Mouse (Mus musculus) brown adipose tissue, adult 24 weeks (tissue): ENCODE results near the gene Lfng. TPM values are rescaled to one million over a fixed set of nuclear protein-coding genes. Genes with fewer than 3 reads are reported as not detected.

Experiments used
- H3K27ac ChIP-seq: fragments of 200-500 bp; replicated peaks from 2 replicates; pipeline ENCODE4 v1.5.1; 2012; ENCODE audit warnings: low read depth, mild to moderate bottlenecking, low read length
- H3K4me1 ChIP-seq: fragments of 200-500 bp; 2 replicates; pipeline ENCODE4 v1.6.1; 2012; ENCODE audit warnings: low read length, mixed read lengths; ENCODE audit not compliant: control insufficient read depth, insufficient read depth, insufficient read length
- H3K4me3 ChIP-seq: fragments of 200-500 bp; 2 replicates; pipeline ENCODE4 v1.5.1; 2012; ENCODE audit warnings: low read depth, mild to moderate bottlenecking, low read length, moderate library complexity; ENCODE audit not compliant: insufficient read depth
- polyA plus RNA-seq: library from polyadenylated mRNA; stranded (reverse); fragments of >200 nt; gene quantifications from 2 replicates; pipeline ENCODE4 v1.2.4, GENCODE M21; 2012; ENCODE audit not compliant: missing spikeins, insufficient read depth, insufficient read length

Lfng gene
- polyA plus RNA-seq: 4.6 and 29.0 TPM in 2 replicates

DNA sequence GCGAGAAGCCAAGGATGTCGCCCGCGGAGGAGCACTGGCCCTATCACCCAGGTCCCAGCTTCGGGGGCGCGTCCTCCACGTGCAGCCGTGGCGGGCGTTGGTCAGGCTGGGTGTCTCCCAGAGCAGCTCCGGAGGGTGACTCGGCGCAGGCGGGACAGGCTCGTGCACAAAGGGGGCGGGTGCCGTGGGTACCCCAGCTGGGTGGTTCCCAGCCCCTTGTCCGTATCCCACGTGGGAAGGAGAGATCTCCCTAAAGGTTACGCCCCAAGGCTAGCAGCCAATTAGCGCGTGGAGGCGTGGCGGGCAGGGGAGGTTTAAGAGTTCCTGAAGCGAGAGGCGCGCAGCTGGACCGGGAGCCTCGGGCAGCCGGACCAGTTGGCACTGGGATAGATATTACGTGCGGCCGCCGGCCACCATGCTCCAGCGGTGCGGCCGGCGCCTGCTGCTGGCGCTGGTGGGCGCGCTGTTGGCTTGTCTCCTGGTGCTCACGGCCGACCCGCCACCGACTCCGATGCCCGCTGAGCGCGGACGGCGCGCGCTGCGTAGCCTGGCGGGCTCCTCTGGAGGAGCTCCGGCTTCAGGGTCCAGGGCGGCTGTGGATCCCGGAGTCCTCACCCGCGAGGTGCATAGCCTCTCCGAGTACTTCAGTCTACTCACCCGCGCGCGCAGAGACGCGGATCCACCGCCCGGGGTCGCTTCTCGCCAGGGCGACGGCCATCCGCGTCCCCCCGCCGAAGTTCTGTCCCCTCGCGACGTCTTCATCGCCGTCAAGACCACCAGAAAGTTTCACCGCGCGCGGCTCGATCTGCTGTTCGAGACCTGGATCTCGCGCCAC, at the start of gene Lfng:
TSS of gene Lfng (plus strand) at position 320 of the 835 bp plus-strand sequence.
- Histone ChIP-seq H3K4me1 (peaks cover 15% of the 10 kb centered on the region; the same call in 1 of the 2 replicates), H3K27ac (peak within 1 kb of the TSS; percentile 78), H3K4me3 (peak within 1 kb of the TSS; percentile 88)

DNA sequence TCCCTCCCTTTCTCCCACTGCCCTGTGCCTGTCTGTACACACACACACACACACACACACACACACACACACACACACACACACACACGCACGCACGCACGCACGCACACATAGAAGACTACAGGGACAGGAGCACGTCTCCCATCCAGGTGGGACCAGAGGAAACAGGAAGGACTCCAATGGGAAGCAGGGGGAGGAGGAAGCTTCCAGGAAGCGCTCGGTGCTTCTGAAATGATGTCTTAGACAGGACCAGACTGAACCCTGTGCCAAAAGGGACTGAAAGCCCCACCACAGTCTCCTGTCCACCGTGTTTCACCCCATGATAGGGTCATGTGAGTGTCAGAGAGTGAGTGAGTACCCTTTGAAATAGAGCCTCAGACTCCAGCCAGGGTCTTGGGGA, 44.5 kb upstream of the Lfng start:
- peaks cover 11% of the 10 kb centered on the region for H3K4me1 ChIP-seq

DNA sequence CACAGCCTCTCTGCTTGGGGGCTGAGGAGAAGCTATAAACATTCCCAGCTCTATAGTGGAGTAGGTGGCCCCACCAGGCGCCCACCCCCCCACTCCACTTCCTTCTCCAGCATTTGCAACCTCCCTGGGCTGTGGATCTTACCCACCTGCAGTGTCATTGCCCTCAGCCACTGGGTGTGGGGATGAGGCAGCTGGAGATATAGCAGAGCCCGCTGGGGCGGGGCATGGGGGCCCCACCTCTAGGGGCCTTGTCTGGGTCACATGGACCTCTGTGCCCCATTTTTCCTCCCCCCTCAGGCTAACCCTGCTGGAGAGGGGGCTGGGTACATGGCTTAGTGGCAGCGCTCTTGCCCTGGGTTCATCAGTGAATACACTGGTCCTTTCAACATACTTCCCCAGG, 42.2 kb upstream of the Lfng start, which contains the start of gene Grifin:
TSS of gene Grifin (minus strand) at position 176 of the 400 bp plus-strand sequence.
- no peak within 1 kb of the TSS for H3K27ac ChIP-seq
- no peak within 1 kb of the TSS for H3K4me3 ChIP-seq

More for the DNA sequence above, 44.5 kb upstream of the Lfng start:
- Histone ChIP-seq H3K4me3 (no peak overlapping the region), H3K27ac (no peak overlapping the region)

GRCm38 (mm10) chr5:140565451-140565850, 41.7 kb upstream of the Lfng start:
- Histone ChIP-seq H3K4me1 (peaks cover 21% of the 10 kb centered on the region), H3K27ac (no peak overlapping the region), H3K4me3 (no peak overlapping the region)

More for the DNA sequence above, 42.2 kb upstream of the Lfng start, which contains the start of gene Grifin:
- H3K4me1 ChIP-seq: peaks cover 21% of the 10 kb centered on the region

DNA sequence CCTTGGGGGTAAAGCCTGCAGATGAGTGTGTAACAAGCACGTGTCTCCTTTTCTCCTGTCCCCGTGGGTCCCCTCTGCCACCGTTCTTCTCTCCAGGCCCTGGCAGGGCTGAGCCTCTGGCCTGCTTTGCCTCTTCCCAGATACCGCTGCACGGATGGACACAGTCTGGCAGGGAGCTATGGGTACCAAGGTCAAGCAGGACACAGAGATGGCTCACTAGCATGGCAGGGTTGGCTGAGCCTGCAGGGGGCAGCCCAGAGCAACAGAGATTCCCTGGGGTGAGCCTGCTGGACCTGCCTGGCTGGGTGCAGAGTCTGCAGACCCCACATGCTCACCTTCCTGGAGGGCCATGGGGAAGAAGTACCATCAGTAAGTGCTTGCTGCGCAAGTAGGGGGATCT, 41.3 kb upstream of the Lfng start:
- Histone ChIP-seq H3K4me3 (no peak overlapping the region), H3K4me1 (peaks cover 21% of the 10 kb centered on the region), H3K27ac (no peak overlapping the region)

DNA sequence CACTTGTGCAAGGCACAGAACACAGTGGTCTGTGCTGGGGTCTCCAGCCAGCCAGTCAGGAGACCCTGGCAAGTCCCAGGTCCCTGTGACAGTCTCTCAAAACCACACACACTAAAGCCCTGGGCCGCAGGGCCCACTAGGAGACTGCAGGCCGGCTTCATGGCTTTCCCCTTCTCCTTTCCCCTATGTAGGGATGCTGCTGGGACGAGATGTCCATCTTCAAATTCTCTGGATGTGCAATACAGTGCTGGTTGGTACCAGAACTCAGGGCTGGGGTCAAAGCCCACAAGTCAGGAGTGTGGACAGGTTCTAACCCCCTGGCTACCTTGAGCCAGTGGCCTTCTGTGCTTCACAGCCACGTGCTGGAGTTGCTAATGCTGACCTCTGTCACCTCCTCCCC, 40.8 kb upstream of the Lfng start:
- Histone ChIP-seq H3K4me3 (no peak overlapping the region), H3K27ac (no peak overlapping the region), H3K4me1 (peaks cover 21% of the 10 kb centered on the region)

DNA sequence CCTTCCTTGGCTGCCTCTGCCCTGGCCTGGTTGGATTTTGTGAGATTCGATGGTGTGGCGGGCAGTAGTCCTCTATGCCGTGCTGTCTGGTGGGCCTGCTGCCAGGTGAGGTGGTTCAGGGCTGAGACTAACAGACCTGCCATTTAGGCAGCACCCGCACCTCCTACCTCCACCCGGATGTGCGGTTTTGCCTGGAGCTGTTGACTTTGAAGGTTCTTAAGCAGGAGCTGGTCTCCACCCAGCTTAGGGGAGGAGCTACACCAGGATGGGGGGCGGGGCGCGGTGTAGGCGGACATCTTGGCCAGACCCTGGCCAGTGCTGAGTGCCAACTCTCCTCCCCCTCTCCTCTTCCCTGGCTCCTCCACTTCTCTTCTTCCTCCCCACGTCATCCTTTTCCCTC, 39.8 kb upstream of the Lfng start:
- H3K4me3 ChIP-seq: no peak overlapping the region
- H3K4me1 ChIP-seq: peaks cover 21% of the 10 kb centered on the region
- peak overlapping the region; percentile 35; the same call in 1 of the 2 replicates for H3K27ac ChIP-seq

- H3K4me3 ChIP-seq: no peak overlapping the region
- peak overlapping the region; percentile 35 for H3K27ac ChIP-seq
- H3K4me1 ChIP-seq: peaks cover 22% of the 10 kb centered on the region
Measured at GRCm38 (mm10) chr5:140567751-140568150, 39.4 kb upstream of the Lfng start.

GRCm38 (mm10) chr5:140568321-140568970, 38.7 kb upstream of the Lfng start:
- Histone ChIP-seq H3K4me3 (no peak overlapping the region), H3K27ac (peak overlapping the region; percentile 65)

DNA sequence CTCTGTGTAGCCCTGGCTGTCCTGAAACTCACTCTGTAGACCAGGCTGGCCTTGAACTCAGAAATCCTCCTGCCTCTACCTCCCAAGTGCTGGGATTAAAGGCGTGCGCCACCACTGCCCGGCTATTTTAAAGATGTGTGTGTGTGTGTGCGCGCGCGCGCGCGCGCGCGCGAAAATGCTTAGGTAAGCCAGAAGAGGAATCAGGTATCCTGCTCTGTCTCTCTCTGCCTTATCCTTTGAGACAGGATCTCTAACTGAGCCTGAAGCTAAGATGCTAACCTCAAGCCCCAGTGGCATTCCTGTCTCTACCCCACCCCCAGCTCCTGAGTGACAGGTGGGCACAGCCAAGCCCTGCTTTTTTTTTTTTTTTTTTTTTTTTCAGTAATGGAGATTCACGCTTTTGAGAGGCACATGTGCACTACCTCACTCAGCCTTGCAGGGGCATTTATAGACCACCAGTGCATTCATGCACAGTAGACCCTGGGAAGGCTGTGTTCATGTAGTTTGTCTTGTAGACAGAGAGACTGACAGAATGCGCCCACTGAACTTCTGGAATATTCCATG, 38.0 kb upstream of the Lfng start:
- no peak overlapping the region for H3K27ac ChIP-seq
- peaks cover 30% of the 10 kb centered on the region for H3K4me1 ChIP-seq
- H3K4me3 ChIP-seq: no peak overlapping the region

More at GRCm38 (mm10) chr5:140568321-140568970, 38.7 kb upstream of the Lfng start:
- H3K4me1 ChIP-seq: peaks cover 28% of the 10 kb centered on the region

DNA sequence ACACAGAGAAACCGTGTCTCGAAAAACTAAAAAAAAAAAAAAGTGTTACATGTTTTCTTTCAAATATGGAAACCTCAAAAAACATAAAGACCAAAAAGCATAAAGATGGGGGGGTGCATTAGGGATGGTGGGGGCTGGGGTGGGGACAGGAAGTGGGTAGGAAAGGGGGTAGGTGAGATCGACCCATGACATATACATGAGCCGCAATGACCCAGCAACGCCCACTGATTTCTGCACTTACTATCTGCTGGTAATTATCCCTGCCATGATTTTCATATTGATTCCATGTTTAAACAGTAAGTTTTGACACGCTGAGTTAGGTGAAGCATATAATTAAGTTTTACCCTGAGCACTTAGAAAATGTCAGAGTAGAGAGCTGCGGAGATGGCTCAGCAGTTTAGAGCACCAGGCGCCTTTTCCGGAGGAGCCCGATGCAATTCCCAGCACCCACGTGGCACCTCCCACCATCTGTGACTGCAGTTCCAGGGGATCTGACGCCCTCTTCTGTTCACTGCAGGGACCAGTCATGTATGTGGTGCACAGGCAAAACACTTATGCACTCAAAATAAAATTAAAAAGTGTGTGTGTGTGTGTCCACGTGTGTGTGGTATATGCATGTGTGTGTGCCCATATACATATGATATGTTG, 36.8 kb upstream of the Lfng start:
- H3K4me1 ChIP-seq: peaks cover 33% of the 10 kb centered on the region
- no peak overlapping the region for H3K4me3 ChIP-seq
- H3K27ac ChIP-seq: no peak overlapping the region

DNA sequence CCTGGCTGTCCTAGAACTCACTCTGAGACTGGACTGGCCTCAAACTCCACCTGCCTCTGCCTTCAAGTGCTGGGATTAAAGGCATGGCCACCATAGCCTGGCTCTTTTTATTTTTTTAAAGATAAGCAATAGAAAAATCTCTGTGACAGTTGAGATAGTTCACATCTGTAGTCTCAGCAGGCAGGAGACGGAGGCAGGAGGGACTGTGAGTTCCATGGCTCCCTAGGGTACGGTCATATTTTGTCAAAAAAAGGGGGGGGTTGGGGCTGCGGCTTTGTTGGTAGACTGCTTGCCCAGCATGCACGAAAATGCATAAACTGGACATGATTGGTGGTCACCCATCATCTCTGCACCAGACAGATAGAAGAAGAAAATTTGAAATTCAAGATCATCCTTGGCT, 35.9 kb upstream of the Lfng start:
- no peak overlapping the region for H3K4me3 ChIP-seq
- peak overlapping the region; percentile 35 for H3K27ac ChIP-seq

DNA sequence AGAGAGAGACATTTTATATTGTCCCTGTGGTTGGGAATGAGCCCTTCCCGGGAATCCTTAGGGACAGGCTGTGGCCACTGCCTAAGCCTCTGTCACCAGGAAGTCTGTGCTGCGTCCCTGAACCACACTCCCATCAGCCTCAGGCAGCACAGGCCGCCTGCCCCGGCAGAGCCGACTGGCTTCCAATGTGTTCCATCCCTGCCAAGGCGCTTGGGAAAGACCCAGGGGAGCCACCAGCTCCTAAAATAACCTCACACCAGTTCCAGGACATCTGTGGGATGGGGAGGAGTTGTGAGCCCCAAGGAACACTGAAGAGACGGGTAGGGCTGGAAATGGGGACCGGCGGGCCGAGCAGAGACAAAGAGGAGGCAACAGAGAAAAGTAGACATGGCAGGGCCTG, 35.4 kb upstream of the Lfng start:
- Histone ChIP-seq H3K4me1 (peaks cover 30% of the 10 kb centered on the region), H3K27ac (peak overlapping the region; percentile 86), H3K4me3 (peak overlapping the region; percentile 8; the same call in 1 of the 2 replicates)

More for the DNA sequence above, 35.9 kb upstream of the Lfng start:
- peaks cover 30% of the 10 kb centered on the region for H3K4me1 ChIP-seq

- Histone ChIP-seq H3K4me3 (no peak overlapping the region), H3K4me1 (peaks cover 22% of the 10 kb centered on the region), H3K27ac (peak overlapping the region; percentile 69)
Measured at GRCm38 (mm10) chr5:140572611-140573010, 34.5 kb upstream of the Lfng start.
